Mouse (Mus musculus): Measurements from ENCODE around the gene A730049H05Rik.

GRCm38 (mm10) chr6:92802421-92802820 is 13.9 kb upstream of the A730049H05Rik start:
- TF ChIP-seq GATA1 (IDR thresholded peaks at IDR 0.05; ENCODE audit: borderline replicate concordance, low read length) (no peak), FLI1 (IDR thresholded peaks at IDR 0.05; ENCODE audit: low read length) (no peak)

Measured in megakaryocyte, embryonic 14.5 days (primary cell).